In the genomic region with DNA sequence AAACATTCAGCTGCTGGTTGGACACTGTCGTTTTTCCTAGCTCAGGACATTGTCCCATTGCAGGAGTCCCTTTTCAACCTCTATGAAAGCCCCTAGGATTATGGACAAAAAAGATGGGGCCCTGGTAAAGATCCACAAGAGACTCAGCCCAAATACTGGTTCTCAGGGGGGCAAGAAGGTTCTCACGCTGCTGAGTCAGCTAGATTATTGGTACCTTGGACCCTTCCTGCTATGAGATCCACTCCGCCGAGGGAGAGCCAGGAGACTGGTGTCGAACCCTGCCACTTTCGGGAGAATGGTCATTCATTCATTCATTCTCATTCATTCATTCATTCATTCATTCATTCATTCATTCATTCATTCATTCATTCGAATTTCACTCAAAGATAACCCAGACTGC, we compare ENCODE assay signal across 35 mouse cellular contexts. TPM values are rescaled to one million over a fixed set of nuclear protein-coding genes. Genes with fewer than 3 reads are reported as not detected.
"Had no signal": no experiment of that assay in that cellular context is flagged by ENCODE, and none has a peak within 500 bp of the region (broad histone marks: within the 10 kb centered on the region; RNA-seq: fewer than 3 reads in every experiment).

No protein-coding gene starts in this region.

- ATAC-seq: liver, embryonic 12.5 days; liver, postnatal 0 days; lung, postnatal 0 days; midbrain, embryonic 13.5 days; midbrain, embryonic 16.5 days had no signal

- DNase-seq: left cerebral cortex, postnatal 4 days; liver; liver, embryonic 13.5 days; liver, postnatal 0 days; lung, adult 18-20 months; lung, adult 2 months; lung, embryonic 14.5 days; lung, postnatal 10 days; lung, postnatal 14 days; lung, postnatal 36 days; lung, postnatal 4 days; midbrain, embryonic 14.5 days had no signal

- H3K4me2 ChIP-seq: limb, embryonic 12.5 days; limb, embryonic 13.5 days; limb, embryonic 15.5 days; liver, embryonic 11.5 days; liver, embryonic 12.5 days; liver, embryonic 13.5 days; liver, embryonic 15.5 days; lung, embryonic 14.5 days; lung, embryonic 15.5 days; midbrain, embryonic 11.5 days; midbrain, embryonic 12.5 days; midbrain, embryonic 13.5 days; neural tube, embryonic 12.5 days had no signal

- H3K27ac ChIP-seq: limb, embryonic 10.5 days; limb, embryonic 12.5 days; limb, embryonic 13.5 days; limb, embryonic 15.5 days; liver, embryonic 12.5 days; liver, embryonic 13.5 days; liver, embryonic 14.5 days; liver, embryonic 15.5 days; lung, embryonic 15.5 days; macrophage; midbrain, embryonic 10.5 days; midbrain, embryonic 12.5 days; midbrain, embryonic 13.5 days; neural tube, embryonic 12.5 days had no signal

- H3K9me3 ChIP-seq: limb, embryonic 10.5 days; limb, embryonic 12.5 days; limb, embryonic 13.5 days; limb, embryonic 15.5 days; liver, embryonic 12.5 days; liver, embryonic 13.5 days; liver, embryonic 15.5 days; lung, embryonic 15.5 days; megakaryocyte, embryonic 14.5 days; midbrain, embryonic 10.5 days; midbrain, embryonic 12.5 days; midbrain, embryonic 13.5 days; neural tube, embryonic 12.5 days had no signal

- H3K4me3 ChIP-seq: limb, embryonic 10.5 days; limb, embryonic 12.5 days; limb, embryonic 13.5 days; limb, embryonic 15.5 days; liver, embryonic 12.5 days; liver, embryonic 13.5 days; liver, embryonic 15.5 days; lung, embryonic 15.5 days; megakaryocyte, embryonic 14.5 days; midbrain, embryonic 10.5 days; midbrain, embryonic 12.5 days; midbrain, embryonic 13.5 days; myocyte; neural tube, embryonic 12.5 days had no signal

- H3K27me3 ChIP-seq: limb, embryonic 12.5 days; limb, embryonic 13.5 days; limb, embryonic 15.5 days; lung, embryonic 15.5 days; midbrain, embryonic 12.5 days; midbrain, embryonic 13.5 days; neural tube, embryonic 12.5 days had no signal

- H3K9ac ChIP-seq: limb, embryonic 12.5 days; limb, embryonic 13.5 days; limb, embryonic 15.5 days; liver, embryonic 12.5 days; liver, embryonic 13.5 days; liver, embryonic 14.5 days; liver, embryonic 15.5 days; liver, postnatal 0 days; lung, embryonic 14.5 days; lung, embryonic 15.5 days; midbrain, embryonic 12.5 days; midbrain, embryonic 13.5 days; neural tube, embryonic 12.5 days had no signal

RNA-seq across cellular contexts. Expression of gene Tlr9, which starts 5.4 kb away (rescaled TPM):
- total RNA-seq: megakaryocyte-erythroid progenitor cell, adult 5-6 weeks had no signal
- polyA plus RNA-seq: limb, embryonic 10.5 days; limb, embryonic 11.5 days; limb, embryonic 12.5 days; liver, embryonic 11.5 days; lung, embryonic 15.5 days; lung, embryonic 16.5 days; midbrain, embryonic 10.5 days; midbrain, embryonic 11.5 days; midbrain, embryonic 12.5 days; midbrain, embryonic 13.5 days; midbrain, embryonic 16.5 days; myocyte; neural tube, embryonic 11.5 days; neural tube, embryonic 12.5 days had no signal
